Mouse (Mus musculus) forebrain, embryonic 13.5 days (tissue): Measurements from ENCODE around the gene Nrxn1. TPM values are rescaled to one million over a fixed set of nuclear protein-coding genes. Genes with fewer than 3 reads are reported as not detected.
A peak's percentile ranks its signal among the peaks of the same experiment; 100 is the strongest.

Experiments used
- ATAC-seq: fragments of 200-750 bp; cut with Nextera tagmentation; 2 replicates; pipeline ENCODE4 v1.8.0; 2017
- H3K27ac ChIP-seq: fragments of 300-500 bp; sonication (generic); 2 replicates; pipeline ENCODE4 v1.5.1; 2015; ENCODE audit warnings: inconsistent platforms, mild to moderate bottlenecking, moderate library complexity
- H3K27me3 ChIP-seq: fragments of 300-500 bp; sonication (generic); 2 replicates; pipeline ENCODE4 v1.6.1; 2015; ENCODE audit warnings: mild to moderate bottlenecking, inconsistent platforms
- H3K36me3 ChIP-seq: fragments of 300-500 bp; sonication (generic); 2 replicates; pipeline ENCODE4 v1.6.1; 2015; ENCODE audit warnings: mild to moderate bottlenecking, inconsistent platforms; ENCODE audit not compliant: poor library complexity, severe bottlenecking
- H3K4me1 ChIP-seq: fragments of 300-500 bp; sonication (generic); 2 replicates; pipeline ENCODE4 v1.6.1; 2015; ENCODE audit warnings: inconsistent platforms
- H3K4me2 ChIP-seq: fragments of 300-500 bp; sonication (generic); 2 replicates; pipeline ENCODE4 v1.6.1; 2015; ENCODE audit warnings: inconsistent platforms, mild to moderate bottlenecking, moderate library complexity
- H3K4me3 ChIP-seq: fragments of 300-500 bp; sonication (generic); 2 replicates; pipeline ENCODE4 v1.5.1; 2015; ENCODE audit warnings: mild to moderate bottlenecking, inconsistent platforms
- H3K9ac ChIP-seq: fragments of 300-500 bp; sonication (generic); 2 replicates; pipeline ENCODE4 v1.6.1; 2015; ENCODE audit warnings: mild to moderate bottlenecking, inconsistent platforms
- H3K9me3 ChIP-seq: fragments of 300-500 bp; sonication (generic); replicated peaks from 2 replicates; pipeline ENCODE4 v1.6.1; 2016; ENCODE audit warnings: inconsistent platforms
- WGBS: fragments of 180-500 bp; shearing (Covaris S2); methylation state at CpG from one replicate; pipeline ENCODE4 v1.1.7; 2015; 5-methylcytosine and 5-hydroxymethylcytosine counted together
- polyA plus RNA-seq: library from polyadenylated mRNA; unstranded; fragments of >200 nt; fragmentation: Nextera tagmentation; extraction: Ambion mirVana; gene quantifications from 2 replicates; pipeline ENCODE4 v1.2.1, GENCODE M21; 2015

The Nrxn1 gene
- polyA plus RNA-seq, 1 experiment from 2014 or later = 69.6 TPM

DNA sequence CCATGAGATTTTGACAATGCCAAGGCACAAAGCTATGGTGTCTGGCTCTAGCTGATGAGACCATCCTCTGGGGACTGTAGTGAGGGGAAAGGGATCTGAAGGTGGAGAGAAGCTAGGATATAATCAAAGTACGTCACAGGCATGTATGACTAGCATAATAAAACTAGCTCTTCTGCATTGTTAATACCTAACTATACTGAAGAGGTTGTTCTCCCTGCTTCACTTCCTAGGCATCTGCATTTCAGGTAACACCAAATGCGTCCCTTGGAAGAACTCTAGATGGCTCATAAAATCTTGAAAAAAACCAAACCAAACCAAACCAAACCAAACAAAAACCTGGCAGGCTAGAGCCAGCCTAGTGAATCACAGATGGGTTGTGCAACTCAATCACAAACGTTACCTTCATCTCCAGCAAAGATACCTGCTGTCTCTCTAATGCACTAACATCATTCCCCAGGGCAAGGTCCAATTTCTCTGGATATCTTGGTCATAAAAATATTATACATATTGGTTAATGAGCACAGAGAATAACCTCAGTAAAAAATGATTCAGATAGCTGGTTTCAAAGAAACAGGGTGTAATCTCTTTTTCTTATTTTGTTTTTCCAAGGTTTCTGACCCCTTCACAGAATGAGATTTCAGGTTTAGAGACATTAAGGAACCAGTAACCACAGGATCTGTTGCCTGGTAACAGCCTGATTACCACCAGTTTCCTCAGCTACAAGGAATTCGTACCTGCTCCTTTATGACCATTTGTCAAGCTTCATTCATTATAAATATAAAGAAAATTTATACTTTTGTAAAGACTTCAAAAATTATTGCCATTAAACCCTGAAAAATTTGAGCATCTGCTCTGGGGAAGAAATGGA, 256.5 kb downstream of the Nrxn1 start:
- WGBS = 54% methylated on average over 4 of the region's 4 CpGs
- H3K4me3 ChIP-seq = no peak overlapping the region
- no peaks in the 10 kb centered on the region for H3K36me3 ChIP-seq
- H3K27me3 ChIP-seq = no peaks in the 10 kb centered on the region
- peak; percentile 50; the same call in 1 of the 2 replicates for ATAC-seq
- peaks cover 6% of the 10 kb centered on the region; the same call in 1 of the 2 replicates for H3K4me1 ChIP-seq
- no peak overlapping the region for H3K9ac ChIP-seq
- no peak overlapping the region; the same call in 1 of the 2 replicates for H3K27ac ChIP-seq
- no peak overlapping the region for H3K4me2 ChIP-seq
- H3K9me3 ChIP-seq = no peaks in the 10 kb centered on the region

DNA sequence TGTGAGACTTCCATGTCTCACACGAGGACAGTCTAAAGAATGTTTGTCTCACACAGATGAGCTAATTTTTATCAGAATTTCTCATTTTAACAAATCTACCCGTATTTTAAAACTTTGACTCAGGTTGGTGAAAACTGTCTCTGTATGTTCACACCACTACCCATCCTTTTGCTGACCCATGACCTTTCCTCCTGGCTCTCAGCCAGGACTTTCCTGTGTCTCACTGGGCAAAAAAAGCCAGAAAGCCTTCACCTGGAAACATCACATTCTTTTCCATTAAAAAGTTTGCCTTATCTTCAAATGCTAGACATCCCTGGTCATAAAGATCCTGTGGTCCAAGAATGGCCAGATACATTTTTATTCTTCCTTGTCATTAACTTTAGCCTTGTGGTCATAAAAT, 274.5 kb downstream of the Nrxn1 start:
- ATAC-seq = no peak
- Histone ChIP-seq H3K9me3 (no peaks in the 10 kb centered on the region), H3K4me2 (no peak overlapping the region), H3K36me3 (no peaks in the 10 kb centered on the region), H3K9ac (no peak overlapping the region), H3K27ac (no peak overlapping the region), H3K4me3 (no peak overlapping the region), H3K4me1 (no peaks in the 10 kb centered on the region), H3K27me3 (no peaks in the 10 kb centered on the region)
- 88% methylated on average over 2 of the region's 2 CpGs for WGBS

DNA sequence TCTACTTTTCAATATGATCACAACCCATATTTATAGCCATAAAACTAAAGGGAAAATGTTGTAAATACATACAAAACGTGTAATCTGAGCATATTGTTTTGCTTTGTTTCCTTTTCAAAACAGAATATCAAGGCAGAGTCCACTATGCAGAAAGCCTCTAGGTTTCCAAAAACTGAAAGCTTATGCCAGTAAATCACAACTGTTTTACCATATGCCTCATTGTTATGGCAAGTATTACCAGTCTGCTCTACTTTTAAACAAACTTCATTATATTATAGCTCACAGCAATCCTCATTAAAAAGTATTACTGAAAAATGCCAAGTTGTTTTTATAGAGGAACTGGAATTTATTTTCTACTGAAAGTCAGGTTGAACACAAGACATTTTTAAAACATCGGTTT, 275.0 kb downstream of the Nrxn1 start:
- Histone ChIP-seq H3K27ac (no peak overlapping the region), H3K9me3 (no peaks in the 10 kb centered on the region), H3K27me3 (no peaks in the 10 kb centered on the region), H3K4me2 (no peak overlapping the region), H3K9ac (no peak overlapping the region), H3K36me3 (no peaks in the 10 kb centered on the region), H3K4me1 (no peaks in the 10 kb centered on the region), H3K4me3 (no peak overlapping the region)
- no peak for ATAC-seq
- WGBS = 84% methylated on average over 2 of the region's 2 CpGs

DNA sequence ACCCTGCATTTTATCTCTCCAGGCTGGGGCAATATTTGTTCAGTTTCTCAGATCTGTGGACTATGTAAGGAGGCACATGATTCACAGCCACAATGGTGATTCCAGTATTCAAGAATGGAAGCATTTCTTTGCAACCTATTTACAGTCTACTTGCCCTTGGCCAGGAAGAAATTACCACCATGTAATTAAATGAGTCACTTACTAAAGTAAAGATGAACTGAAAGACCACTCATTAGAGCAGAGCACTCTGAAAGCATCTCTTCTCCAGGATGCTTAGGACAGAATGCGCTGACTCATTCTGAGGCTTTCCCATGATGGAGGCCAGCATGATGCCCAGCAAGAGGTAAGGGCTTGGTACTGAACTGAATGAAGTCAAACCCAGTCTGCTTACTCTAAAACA, 277.6 kb downstream of the Nrxn1 start:
- Histone ChIP-seq H3K9ac (no peak overlapping the region), H3K4me3 (no peak overlapping the region), H3K4me2 (no peak overlapping the region), H3K9me3 (no peaks in the 10 kb centered on the region), H3K27me3 (no peaks in the 10 kb centered on the region), H3K4me1 (no peaks in the 10 kb centered on the region), H3K36me3 (no peaks in the 10 kb centered on the region), H3K27ac (no peak overlapping the region)
- WGBS = 97% methylated on average over 1 of the region's 1 CpGs
- no peak for ATAC-seq

DNA sequence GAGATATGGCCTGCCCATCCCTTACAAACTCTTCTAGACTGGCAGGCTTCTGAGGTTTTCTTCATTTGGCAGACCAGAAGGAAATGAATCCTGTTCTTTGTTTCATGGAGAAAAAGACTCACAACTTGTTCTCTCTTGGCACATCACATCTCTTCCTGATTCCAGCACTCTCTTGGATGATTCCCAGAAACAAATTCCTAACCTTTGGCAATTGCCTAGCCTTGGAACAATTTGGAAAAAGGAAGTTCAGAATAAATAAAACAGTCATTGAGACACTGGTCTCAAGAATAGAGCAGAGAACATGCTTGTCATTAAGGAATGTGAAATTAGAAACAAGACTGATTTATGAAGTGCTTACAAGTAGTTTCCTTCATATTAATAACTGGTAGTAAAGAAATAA, 279.1 kb downstream of the Nrxn1 start:
- no peaks in the 10 kb centered on the region for H3K27me3 ChIP-seq
- H3K36me3 ChIP-seq = no peaks in the 10 kb centered on the region
- no peak for ATAC-seq
- no peak overlapping the region for H3K27ac ChIP-seq
- H3K9ac ChIP-seq = no peak overlapping the region
- no peak overlapping the region for H3K4me3 ChIP-seq
- no peaks in the 10 kb centered on the region for H3K9me3 ChIP-seq
- H3K4me2 ChIP-seq = no peak overlapping the region
- no peaks in the 10 kb centered on the region for H3K4me1 ChIP-seq

DNA sequence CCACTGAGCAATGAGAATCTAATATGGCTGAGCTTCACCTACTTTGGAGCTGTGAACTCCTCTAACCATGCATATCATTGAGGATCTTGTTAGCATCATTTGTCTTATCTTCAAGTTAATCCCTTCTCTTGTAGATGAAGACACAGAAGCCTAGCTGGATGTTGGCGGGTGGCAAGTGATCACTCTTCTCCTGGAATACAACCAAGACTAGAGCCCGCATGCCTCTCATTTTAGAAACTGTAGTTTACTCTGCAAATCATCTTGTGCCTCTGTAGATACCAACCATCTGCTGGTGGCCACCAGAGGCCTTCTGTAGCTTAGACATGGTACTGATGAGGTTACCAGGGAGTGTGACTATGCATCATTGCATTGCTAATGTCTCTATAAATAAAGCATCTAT, 280.4 kb downstream of the Nrxn1 start:
- no peak overlapping the region for H3K4me2 ChIP-seq

DNA sequence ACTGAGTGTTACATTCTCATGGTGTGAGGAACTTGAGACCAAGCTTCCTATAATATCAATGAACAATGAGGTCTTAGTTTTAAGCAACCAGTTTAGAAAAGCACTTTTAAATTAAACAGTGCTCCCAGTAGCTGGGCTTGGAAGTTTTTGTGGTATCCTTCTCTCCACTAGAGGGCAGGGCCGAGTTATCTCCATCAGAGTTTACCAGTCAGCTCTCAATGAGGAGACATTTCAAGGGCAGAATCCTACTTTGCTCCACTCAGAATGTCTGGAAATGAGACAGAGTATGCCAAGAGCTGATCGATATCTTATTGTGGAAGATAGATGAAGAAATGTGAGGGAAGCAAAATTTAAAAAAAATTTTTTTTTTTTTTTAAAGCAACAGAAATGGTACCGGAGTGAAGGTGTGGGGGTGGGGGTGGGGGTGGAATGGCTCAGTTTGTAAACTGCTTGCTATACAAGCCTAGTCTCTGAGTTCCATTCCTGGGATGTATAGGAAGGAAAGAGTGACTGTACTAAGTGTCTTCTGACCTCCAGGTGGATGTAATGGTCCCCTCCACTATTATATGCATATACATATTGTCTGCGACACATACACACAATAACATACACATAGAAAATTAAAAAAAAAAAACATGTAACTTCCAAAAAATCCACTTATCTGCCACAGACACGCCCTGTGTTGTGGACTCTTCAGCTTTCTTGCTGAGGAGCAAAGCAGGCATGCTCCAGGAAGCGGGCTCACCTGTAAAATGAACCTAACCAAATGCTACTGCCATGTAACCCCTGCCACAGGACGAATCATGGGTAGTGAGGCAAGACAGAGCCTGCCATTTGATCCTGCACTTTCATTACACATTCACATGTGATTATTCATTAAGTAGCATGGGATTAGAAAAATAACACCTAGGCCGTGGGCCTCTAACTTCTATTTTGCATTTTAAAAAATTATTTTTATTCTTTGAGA, 283.4 kb downstream of the Nrxn1 start:
- WGBS = 64% methylated on average over 8 of the region's 8 CpGs
- no peaks in the 10 kb centered on the region for H3K36me3 ChIP-seq
- H3K9ac ChIP-seq = no peak overlapping the region

More for the DNA sequence above, 280.4 kb downstream of the Nrxn1 start:
- H3K9ac ChIP-seq = no peak overlapping the region
- no peaks in the 10 kb centered on the region for H3K27me3 ChIP-seq
- 93% methylated on average over 2 of the region's 2 CpGs for WGBS
- H3K9me3 ChIP-seq = no peaks in the 10 kb centered on the region
- no peak for ATAC-seq
- H3K4me3 ChIP-seq = no peak overlapping the region
- H3K4me1 ChIP-seq = no peaks in the 10 kb centered on the region
- no peak overlapping the region for H3K27ac ChIP-seq
- H3K36me3 ChIP-seq = no peaks in the 10 kb centered on the region

DNA sequence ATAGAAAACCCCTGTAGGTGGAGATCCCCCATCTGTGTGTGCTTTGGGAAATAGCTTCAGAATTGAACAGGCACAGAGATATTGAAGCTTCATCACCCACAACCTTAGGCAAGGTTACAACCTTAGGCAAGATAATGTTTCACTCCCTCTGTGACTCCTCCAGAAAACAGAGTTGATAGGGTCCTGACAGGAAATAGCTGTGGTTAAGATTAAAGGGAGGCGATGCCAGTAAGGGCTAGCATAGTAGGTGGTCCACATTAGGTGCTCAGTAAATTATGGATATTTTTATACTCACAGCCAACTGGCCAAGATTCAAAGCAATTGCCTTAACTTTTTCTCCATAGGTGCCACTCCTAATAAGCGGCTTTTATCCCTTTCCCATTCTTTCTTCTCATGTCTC, 284.6 kb downstream of the Nrxn1 start:
- Histone ChIP-seq H3K27me3 (no peaks in the 10 kb centered on the region), H3K4me1 (no peaks in the 10 kb centered on the region), H3K4me2 (no peak overlapping the region), H3K9me3 (no peaks in the 10 kb centered on the region), H3K4me3 (no peak overlapping the region), H3K9ac (no peak overlapping the region), H3K27ac (no peak overlapping the region), H3K36me3 (no peaks in the 10 kb centered on the region)
- WGBS = 76% methylated on average over 2 of the region's 2 CpGs
- ATAC-seq = no peak

More for the DNA sequence above, 283.4 kb downstream of the Nrxn1 start:
- no peaks in the 10 kb centered on the region for H3K9me3 ChIP-seq
- H3K4me3 ChIP-seq = no peak overlapping the region
- H3K4me1 ChIP-seq = no peaks in the 10 kb centered on the region
- ATAC-seq = peak; percentile 86
- no peaks in the 10 kb centered on the region for H3K27me3 ChIP-seq
- H3K4me2 ChIP-seq = no peak overlapping the region
- no peak overlapping the region for H3K27ac ChIP-seq

DNA sequence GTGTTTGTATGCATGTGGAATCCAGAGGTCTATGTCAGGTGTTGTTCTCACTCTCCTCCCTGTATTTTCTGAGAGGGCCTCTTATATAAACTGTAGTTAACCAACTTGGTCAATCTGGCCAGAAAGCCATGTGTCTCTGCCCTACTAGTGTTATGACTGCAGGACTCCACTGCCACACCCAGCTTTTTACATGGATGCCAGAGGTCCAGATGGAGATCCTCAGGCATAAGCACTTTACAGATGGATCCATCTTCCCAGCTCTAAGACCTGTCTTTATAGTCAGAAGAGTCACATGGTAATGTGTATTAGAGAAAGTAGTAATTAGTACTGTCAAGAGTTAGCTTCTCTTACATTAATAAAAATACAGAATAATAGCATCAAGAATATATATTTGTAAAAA, 285.7 kb downstream of the Nrxn1 start:
- H3K27me3 ChIP-seq = no peaks in the 10 kb centered on the region
- no peak for ATAC-seq
- H3K27ac ChIP-seq = no peak overlapping the region
- no peaks in the 10 kb centered on the region for H3K9me3 ChIP-seq
- H3K4me1 ChIP-seq = no peaks in the 10 kb centered on the region
- H3K36me3 ChIP-seq = no peaks in the 10 kb centered on the region
- H3K4me2 ChIP-seq = no peak overlapping the region
- H3K9ac ChIP-seq = no peak overlapping the region
- H3K4me3 ChIP-seq = no peak overlapping the region

DNA sequence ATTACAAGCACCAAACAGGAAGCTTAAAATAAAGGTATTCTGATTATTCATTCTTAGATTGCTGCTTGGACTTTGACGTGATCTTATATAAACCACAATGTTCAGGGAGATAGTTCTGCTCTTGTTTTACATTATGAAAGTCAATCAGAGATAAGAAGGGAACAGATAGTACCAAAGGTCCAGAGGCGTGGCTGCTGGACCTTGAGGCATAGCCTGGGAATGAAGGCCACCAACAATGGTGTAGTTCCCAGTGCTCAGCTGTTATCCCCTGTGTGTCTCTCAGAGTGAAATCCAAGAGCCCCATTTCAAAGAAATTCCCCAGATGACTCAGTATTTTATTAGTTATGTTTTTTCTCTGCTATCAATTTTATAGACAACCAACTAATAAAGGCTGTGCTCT, 294.2 kb downstream of the Nrxn1 start:
- Histone ChIP-seq H3K27me3 (no peaks in the 10 kb centered on the region), H3K9ac (no peak overlapping the region), H3K4me2 (no peak overlapping the region), H3K36me3 (no peaks in the 10 kb centered on the region), H3K9me3 (no peaks in the 10 kb centered on the region), H3K4me3 (no peak overlapping the region), H3K4me1 (no peaks in the 10 kb centered on the region), H3K27ac (no peak overlapping the region)
- 82% methylated on average over 2 of the region's 2 CpGs for WGBS
- ATAC-seq = no peak

DNA sequence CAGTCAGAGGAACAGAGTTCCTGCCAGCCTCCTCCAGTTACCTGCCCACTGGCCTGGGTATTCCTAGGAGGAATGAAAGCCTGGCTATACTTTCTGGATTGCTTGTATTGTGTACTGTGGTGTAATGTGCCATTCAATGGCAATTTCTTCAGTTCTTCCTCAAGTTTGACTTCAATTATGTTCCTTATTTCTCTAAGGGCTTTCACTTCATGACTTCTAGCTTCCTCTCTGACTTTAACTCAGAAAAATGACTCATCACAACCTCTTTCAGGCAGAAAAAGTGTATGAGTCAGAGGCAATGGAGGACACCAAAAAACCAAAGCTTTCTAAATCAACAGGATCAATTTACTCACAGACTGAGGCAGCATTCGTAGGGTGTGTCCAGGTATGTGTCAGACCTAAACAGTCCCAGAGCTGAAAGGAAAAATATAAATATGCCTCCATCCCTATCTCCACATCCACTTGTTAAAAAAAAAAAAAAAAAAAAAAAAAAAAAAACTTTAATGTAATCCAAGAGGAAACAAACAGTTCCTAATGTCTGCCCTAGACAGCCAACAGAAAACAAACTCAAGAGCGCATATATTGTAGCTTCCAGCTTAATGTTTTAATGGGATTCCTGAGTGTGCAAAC, 295.1 kb downstream of the Nrxn1 start:
- no peak for ATAC-seq
- Histone ChIP-seq H3K9ac (no peak overlapping the region), H3K27ac (no peak overlapping the region), H3K9me3 (no peaks in the 10 kb centered on the region), H3K4me1 (no peaks in the 10 kb centered on the region), H3K4me2 (no peak overlapping the region), H3K27me3 (no peaks in the 10 kb centered on the region), H3K4me3 (no peak overlapping the region), H3K36me3 (no peaks in the 10 kb centered on the region)
- WGBS = 92% methylated on average over 2 of the region's 2 CpGs

DNA sequence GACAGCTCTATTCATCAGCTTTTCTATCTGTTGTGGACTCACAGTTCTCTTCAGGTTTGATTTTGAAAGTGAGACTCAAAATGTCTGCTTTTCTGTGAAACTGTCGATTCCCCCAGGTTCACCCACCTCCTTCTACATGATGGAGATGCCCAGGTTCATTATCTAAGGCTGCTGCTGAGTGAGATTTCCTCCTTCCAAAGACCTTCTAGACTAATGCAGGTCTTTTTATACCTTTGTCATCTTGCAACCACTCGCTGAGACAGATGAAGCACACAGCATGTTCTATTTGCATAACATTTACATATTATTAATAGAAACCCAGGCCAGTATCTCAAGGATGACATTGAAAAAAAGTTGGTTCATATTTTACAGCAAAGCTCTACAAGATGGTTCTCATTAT, 295.9 kb downstream of the Nrxn1 start:
- no peaks in the 10 kb centered on the region for H3K27me3 ChIP-seq
- H3K9me3 ChIP-seq = no peaks in the 10 kb centered on the region
- WGBS = 62% methylated on average over 2 of the region's 2 CpGs
- H3K9ac ChIP-seq = no peak overlapping the region
- no peak overlapping the region for H3K27ac ChIP-seq
- no peak overlapping the region for H3K4me2 ChIP-seq
- H3K4me3 ChIP-seq = no peak overlapping the region
- H3K4me1 ChIP-seq = no peaks in the 10 kb centered on the region
- no peak for ATAC-seq
- H3K36me3 ChIP-seq = no peaks in the 10 kb centered on the region
